Mouse (Mus musculus): ENCODE measurements around the gene Bnc1. TPM values are rescaled to one million over a fixed set of nuclear protein-coding genes. Genes with fewer than 3 reads are reported as not detected.

The Bnc1 gene
- total RNA-seq, 2 experiments from 2014 or later = not detected

GRCm38 (mm10) chr7:81978304-81978703 lies 13.8 kb downstream of the Bnc1 start:
- DNase-seq (ENCODE audit: extremely low spot score in 1 of 2, low spot score in 1 of 2) = no peak

GRCm38 (mm10) chr7:81974616-81975015 lies 17.5 kb downstream of the Bnc1 start:
- no peak for DNase-seq (ENCODE audit: extremely low spot score in 1 of 2, low spot score in 1 of 2)

GRCm38 (mm10) chr7:81973939-81974338 lies 18.2 kb downstream of the Bnc1 start:
- DNase-seq (ENCODE audit: extremely low spot score in 1 of 2, low spot score in 1 of 2) = no peak

GRCm38 (mm10) chr7:81973339-81973738 lies 18.8 kb downstream of the Bnc1 start:
- DNase-seq (ENCODE audit: extremely low spot score in 1 of 2, low spot score in 1 of 2) = no peak

GRCm38 (mm10) chr7:81968975-81969374 lies 23.1 kb downstream of the Bnc1 start:
- DNase-seq (ENCODE audit: extremely low spot score in 1 of 2, low spot score in 1 of 2) = no peak

- DNase-seq (ENCODE audit: extremely low spot score in 1 of 2, low spot score in 1 of 2) = no peak
These were observed 23.6 kb downstream of the Bnc1 start for GRCm38 (mm10) chr7:81968451-81968850.

- DNase-seq (ENCODE audit: extremely low spot score in 1 of 2, low spot score in 1 of 2) = no peak
These were observed 25.9 kb downstream of the Bnc1 start for GRCm38 (mm10) chr7:81966195-81966594.

GRCm38 (mm10) chr7:81959704-81960103 lies 32.4 kb downstream of the Bnc1 start:
- DNase-seq (ENCODE audit: extremely low spot score in 1 of 2, low spot score in 1 of 2) = no peak

- DNase-seq (ENCODE audit: extremely low spot score in 1 of 2, low spot score in 1 of 2) = no peak
These were observed 37.8 kb downstream of the Bnc1 start for GRCm38 (mm10) chr7:81954208-81954846.

GRCm38 (mm10) chr7:81950499-81950898 lies 41.6 kb downstream of the Bnc1 start:
- no peak for DNase-seq (ENCODE audit: extremely low spot score in 1 of 2, low spot score in 1 of 2)

GRCm38 (mm10) chr7:81945398-81945797 lies 46.7 kb downstream of the Bnc1 start:
- no peak for DNase-seq (ENCODE audit: extremely low spot score in 1 of 2, low spot score in 1 of 2)

- no peak for DNase-seq (ENCODE audit: extremely low spot score in 1 of 2, low spot score in 1 of 2)
These were observed 57.3 kb downstream of the Bnc1 start for GRCm38 (mm10) chr7:81934806-81935205.

GRCm38 (mm10) chr7:81934267-81934745 lies 57.8 kb downstream of the Bnc1 start, which contains the start of gene Hdgfl3:
Gene Hdgfl3 (minus strand): TSS chr7:81934473.
- peak in 1 of 2 experiments; percentile 68 for DNase-seq (ENCODE audit: extremely low spot score in 1 of 2, low spot score in 1 of 2)

GRCm38 (mm10) chr7:81933601-81934266 lies 58.4 kb downstream of the Bnc1 start:
- peak; percentile 50 to 73 for DNase-seq (ENCODE audit: extremely low spot score in 1 of 2, low spot score in 1 of 2)

- DNase-seq (ENCODE audit: extremely low spot score in 1 of 2, low spot score in 1 of 2) = peak in 1 of 2 experiments; percentile 20
These were observed 59.0 kb downstream of the Bnc1 start for GRCm38 (mm10) chr7:81933061-81933600.

GRCm38 (mm10) chr7:81932521-81933045 lies 59.5 kb downstream of the Bnc1 start:
- DNase-seq (ENCODE audit: extremely low spot score in 1 of 2, low spot score in 1 of 2) = no peak

GRCm38 (mm10) chr7:81928998-81929397 lies 63.1 kb downstream of the Bnc1 start:
- DNase-seq (ENCODE audit: extremely low spot score in 1 of 2, low spot score in 1 of 2) = no peak

GRCm38 (mm10) chr7:81921379-81921952 lies 70.6 kb downstream of the Bnc1 start:
- no peak for DNase-seq (ENCODE audit: extremely low spot score in 1 of 2, low spot score in 1 of 2)

- DNase-seq (ENCODE audit: extremely low spot score in 1 of 2, low spot score in 1 of 2) = no peak
These were observed 71.8 kb downstream of the Bnc1 start for GRCm38 (mm10) chr7:81920314-81920713.

- DNase-seq (ENCODE audit: extremely low spot score in 1 of 2, low spot score in 1 of 2) = no peak
These were observed 73.8 kb downstream of the Bnc1 start for GRCm38 (mm10) chr7:81918316-81918715.
